Mouse (Mus musculus) cerebellum, postnatal 14 days (tissue): ENCODE measurements at regions not wholly inside any gene's neighbourhood (a gene's known extent, or its start where the extent isn't known, plus 50 kb on each side); places are given as distances from the start of the nearest gene placed in this dataset.
A peak's percentile ranks its signal among the peaks of the same experiment; 100 is the strongest.
"Not testable (repeated sequence)": the region's sequence is repeated elsewhere in the genome, so short reads cannot be mapped to it uniquely, and the experiment has no call there.

Source experiments
- DNase-seq, 2 experiments: peaks; one replicate each; pipeline ENCODE4 v3.0.0; 2021; ENCODE audit warnings: mixed read lengths in 2 of 2

DNA sequence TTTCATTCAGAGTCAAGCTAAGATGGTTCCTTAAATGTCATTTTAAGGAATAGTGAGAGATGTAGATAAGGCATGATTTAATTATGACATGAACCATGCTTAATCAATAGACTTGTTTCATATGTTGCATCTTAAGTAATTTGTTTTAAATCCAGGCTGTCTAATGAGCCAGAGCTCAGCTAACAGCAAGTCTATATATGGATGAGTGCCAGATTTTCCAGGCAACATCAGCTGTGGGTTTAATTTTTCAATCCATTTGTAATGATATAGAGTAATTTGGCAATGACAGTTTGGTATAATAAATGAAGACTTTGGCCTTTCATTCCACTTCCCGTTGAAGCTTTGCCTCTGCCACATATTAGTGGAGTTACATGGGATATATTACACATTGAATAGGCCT is 677.3 kb upstream of the Sorcs1 start:
- DNase-seq, result no peak

DNA sequence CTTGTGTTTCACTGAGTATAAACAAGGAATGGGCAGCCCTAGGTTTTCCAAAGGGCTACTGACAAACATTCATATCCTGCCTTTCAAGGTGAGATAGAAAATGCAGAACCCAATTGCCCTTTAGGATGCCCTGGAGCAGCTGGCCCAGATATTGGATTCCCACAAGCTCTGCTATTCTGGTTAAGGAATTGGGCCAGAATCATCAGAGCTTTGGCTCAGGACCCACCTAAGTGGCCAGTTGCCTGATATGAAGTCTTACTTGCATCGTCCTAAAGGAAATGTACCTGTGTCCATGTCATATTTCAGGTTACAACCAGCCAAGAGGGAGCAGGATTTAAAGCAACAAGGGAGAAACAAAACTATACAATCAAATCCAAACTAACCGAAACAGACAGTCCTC is 662.0 kb upstream of the Sorcs1 start:
- DNase-seq, result peak; percentile 58 to 67

DNA sequence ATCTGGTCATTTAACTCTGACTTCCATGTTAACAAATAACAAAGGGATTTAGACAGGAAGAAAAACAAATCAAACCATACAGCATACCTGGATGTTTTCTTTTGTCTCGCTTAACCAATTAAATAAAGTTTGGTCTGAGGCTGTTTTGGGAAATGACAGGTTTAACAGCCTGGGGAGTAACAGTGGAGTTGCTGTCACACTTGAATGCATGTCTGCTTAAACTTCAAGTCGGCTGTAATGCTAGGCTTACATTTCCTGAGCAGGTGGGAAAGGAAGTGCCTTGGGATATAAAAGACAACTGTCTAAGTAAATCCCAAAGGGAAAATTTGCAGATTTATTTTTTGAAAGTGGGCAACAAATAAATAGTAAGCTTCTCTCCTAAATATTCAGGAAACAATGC is 651.6 kb upstream of the Sorcs1 start:
- DNase-seq, result no peak

DNA sequence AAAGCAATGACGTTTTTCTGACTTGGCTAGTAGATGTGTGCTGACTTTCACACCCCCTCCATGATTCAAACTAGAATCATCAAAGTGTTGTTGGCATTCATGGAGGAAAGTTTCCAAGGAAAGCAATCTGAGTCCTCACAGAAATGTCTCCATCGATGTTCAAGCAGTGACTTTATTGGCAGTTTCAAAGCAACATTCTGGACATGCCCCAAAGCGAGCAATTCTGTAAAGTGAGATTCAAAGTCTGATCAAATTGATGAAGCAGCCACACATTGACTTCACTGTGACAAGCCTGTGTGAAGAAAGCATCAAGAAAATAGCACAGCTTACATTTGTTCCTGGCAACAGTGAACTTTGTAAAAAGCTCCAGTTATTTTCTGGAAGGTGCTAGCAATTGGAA is 625.3 kb upstream of the Sorcs1 start:
- DNase-seq, result no peak

DNA sequence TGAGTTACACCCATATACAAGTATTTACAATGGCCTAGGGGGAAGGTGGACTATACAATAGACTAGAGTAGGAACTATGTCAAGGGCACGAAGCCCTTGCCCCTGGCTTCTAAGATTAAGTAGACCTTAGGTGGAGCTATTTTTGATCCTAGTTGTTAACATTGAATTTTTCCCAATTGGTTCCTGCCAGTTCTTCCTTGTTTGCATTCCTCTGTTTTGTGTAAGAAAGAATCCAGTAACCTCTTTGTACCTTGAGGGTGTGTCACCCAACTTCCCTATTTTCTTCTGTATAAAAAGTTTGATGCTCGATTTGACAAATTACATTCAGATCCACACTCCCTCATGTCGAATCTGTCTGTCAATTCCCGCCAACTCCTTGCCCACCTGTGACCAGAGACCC is 618.2 kb upstream of the Sorcs1 start:
- not testable (repeated sequence) for DNase-seq

DNA sequence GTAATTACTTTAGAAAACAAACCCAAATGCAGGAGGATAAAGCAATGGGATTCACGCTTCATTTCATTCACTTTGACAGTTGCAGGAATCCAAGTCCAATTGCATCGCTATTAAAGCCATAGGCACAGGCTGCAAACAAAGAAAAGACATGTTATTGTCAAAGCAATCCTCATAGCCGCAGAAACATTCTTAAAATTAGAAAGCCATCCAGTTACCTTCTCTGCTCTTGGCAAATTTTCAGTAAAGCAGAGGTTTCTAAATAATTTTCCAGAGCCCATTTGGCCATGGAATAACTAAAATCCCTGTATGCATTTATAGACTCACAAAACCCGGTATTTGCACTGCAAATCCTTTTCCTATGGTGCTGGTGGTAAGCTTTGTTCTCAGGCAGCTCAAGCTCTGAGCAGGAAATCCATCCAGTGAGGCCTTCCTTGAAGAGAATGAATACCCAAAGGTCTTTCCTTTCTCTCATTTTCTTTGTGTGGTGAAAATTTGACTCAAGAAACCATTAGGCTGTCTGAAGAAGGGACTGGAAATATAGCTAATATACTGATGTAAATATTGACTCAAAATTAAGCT is 590.6 kb upstream of the Sorcs1 start:
- DNase-seq, result no peak

DNA sequence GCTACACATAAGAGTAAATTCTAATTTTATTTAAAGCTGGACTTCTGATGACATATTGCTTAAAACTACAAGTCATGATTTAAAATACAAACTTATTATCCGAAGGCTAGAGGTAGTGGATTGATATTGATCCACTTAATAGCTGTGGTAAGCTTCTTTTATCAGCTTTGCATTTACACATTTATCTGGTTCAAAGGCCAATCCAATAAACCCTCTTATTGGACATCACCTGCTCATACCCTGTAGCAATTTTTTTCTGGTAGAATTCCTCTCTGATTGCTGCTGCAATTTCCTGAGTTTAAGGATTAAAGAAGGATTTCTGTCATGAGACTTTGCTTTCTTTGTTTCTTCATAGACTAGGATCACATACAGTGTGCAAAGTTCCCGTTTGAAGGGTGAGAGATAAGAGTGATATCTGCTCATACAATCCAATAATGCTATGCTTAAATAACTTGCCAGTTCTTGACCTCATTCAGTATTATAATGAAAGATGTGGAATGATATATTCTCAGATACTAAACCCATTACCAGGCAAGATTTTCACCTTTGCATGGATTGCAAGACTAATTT is 561.9 kb upstream of the Sorcs1 start:
- DNase-seq, result no peak

DNA sequence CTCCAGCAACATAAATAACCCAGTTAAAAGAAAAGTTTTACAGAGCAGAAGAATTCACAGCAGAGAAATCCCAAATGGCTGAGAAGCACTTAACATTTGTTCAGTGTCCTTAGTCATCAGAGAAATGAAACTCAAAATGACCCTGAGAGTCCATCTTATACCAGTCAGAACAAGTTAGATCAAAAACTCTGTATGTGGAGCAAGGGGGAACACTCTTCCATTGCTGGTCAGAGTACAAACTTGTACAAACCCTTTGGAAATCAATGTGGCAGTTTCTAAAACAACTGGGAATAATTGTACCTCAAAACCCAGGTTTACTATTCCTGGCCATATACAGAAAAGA is 559.7 kb upstream of the Sorcs1 start:
- DNase-seq, result no peak

DNA sequence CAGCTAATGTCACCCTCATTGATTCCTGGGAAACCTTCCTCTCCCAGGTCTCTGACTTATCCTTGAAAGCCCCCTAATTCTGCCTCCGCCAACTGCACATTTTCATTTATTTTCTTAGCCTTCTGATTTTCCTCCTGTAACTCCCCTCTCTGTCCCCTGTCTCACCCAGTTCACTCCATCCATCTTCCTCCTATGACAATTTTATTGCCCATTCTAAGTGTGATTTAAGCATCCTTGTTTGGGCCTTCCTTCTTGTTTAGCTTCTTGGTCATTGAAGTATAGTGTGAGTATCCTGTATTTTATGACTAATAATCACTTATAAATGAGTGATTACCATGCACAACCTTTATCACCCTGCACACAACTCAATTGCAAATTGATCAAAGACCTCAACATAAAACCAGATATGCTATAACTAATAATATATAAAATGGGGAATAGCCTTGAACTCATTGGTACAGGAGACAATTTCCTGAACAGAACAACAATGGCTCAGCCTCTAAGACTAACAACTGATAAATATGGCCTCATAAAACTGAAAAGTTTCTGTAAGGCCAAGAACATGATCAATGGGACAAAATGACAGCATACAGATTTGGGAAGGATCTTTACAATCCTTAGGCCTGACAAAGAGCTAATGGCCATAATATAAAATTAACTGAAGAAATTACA is 559.2 kb upstream of the Sorcs1 start:
- DNase-seq, result no peak

DNA sequence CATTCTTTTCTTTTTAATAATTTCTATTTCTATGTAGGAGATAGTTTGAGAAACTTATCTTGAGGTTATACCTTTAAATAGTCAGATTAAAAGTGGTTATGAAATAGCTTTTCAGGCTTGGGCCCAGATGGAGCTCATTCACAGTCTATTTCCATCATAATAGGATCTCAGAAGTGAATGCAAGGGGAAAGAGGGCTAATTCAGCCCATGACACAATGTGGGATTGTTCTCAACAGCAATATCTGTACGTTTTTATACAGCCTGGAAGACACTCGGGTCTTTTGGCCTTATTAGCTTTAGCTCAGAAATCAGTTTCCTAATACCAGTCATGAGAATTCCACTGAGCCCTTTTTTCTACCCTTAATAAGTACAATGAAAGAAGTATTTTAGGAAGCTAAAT is 554.1 kb upstream of the Sorcs1 start:
- no peak for DNase-seq

DNA sequence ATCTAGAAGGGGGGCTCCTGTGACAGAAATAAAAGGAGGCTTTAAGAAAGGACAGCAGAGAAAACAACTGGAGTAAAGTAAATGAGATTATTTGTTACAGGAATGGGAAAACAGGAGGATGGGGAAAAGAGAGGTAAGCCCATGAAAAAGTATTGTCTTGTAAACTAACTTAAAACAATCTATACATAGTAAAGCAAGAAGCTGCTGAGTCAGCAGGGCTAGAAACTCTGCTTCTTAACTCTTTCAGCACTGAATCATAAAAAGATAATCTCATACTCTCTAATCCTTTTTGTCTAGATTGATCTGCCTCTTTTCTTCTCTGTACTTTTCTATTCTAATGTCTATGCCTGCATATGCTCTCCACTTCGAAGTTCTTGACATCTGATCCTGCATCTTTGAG is 548.5 kb upstream of the Sorcs1 start:
- DNase-seq, result no peak

DNA sequence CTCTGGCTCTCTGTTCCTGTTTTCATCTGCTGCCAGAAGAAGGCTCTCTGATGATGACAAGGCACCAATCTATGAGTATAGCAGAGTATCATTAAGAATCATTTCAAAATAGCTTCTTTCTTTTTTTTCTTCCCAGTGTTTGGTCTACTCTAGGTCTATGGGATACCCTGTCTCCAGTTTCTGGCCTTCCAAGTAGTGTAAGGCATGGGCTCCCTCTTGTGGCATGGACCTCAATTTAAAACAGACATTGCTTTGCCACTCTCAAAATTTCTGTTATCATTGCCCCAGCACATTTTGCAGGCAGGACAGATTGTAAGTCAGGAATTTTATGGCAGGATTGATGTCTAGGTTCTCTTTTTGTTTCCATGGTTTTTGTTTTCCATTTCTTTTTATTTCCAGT is 522.9 kb upstream of the Sorcs1 start:
- DNase-seq, result peak; percentile 59 to 63
